Mouse (Mus musculus) liver, embryonic 16.5 days (tissue): ENCODE data around the gene Rtn2. TPM values are rescaled to one million over a fixed set of nuclear protein-coding genes. Genes with fewer than 3 reads are reported as not detected.
A peak's percentile ranks its signal among the peaks of the same experiment; 100 is the strongest.

Experiments
- ATAC-seq: fragments of 200-750 bp; cut with Nextera tagmentation; 2 replicates; pipeline ENCODE4 v1.8.0; 2017; ENCODE audit warnings: low read depth, mild to moderate bottlenecking, moderate number of reproducible peaks, moderate library complexity
- H3K27ac ChIP-seq: fragments of 300-500 bp; sonication (generic); 2 replicates; pipeline ENCODE4 v1.5.1; 2014; ENCODE audit warnings: mild to moderate bottlenecking, low read length
- H3K27me3 ChIP-seq: fragments of 300-500 bp; sonication (generic); 2 replicates; pipeline ENCODE4 v1.6.1; 2014; ENCODE audit warnings: low read depth, low read length, mixed read lengths; ENCODE audit not compliant: control insufficient read depth, insufficient read depth
- H3K36me3 ChIP-seq: fragments of 300-500 bp; sonication (generic); 2 replicates; pipeline ENCODE4 v1.6.1; 2014; ENCODE audit warnings: mild to moderate bottlenecking; ENCODE audit not compliant: control insufficient read depth, insufficient read depth
- H3K4me1 ChIP-seq: fragments of 300-500 bp; sonication (generic); 2 replicates; pipeline ENCODE4 v1.6.1; 2014; ENCODE audit warnings: low read depth, low read length, mixed read lengths; ENCODE audit not compliant: control insufficient read depth
- H3K4me2 ChIP-seq: fragments of 300-500 bp; sonication (generic); 2 replicates; pipeline ENCODE4 v1.6.1; 2014; ENCODE audit warnings: low read depth, low read length, mixed read lengths
- H3K4me3 ChIP-seq: fragments of 300-500 bp; sonication (generic); 2 replicates; pipeline ENCODE4 v1.5.1; 2014; ENCODE audit warnings: low read depth, mild to moderate bottlenecking, low read length
- H3K9ac ChIP-seq: fragments of 300-500 bp; sonication (generic); 2 replicates; pipeline ENCODE4 v1.6.1; 2014; ENCODE audit warnings: low read depth, low read length
- H3K9me3 ChIP-seq: fragments of 300-500 bp; sonication (generic); replicated peaks from 2 replicates; pipeline ENCODE4 v1.6.1; 2016; ENCODE audit warnings: low read length; ENCODE audit not compliant: control insufficient read depth
- WGBS: fragments of 180-500 bp; shearing (Covaris S2); extraction: QIAGEN DNeasy Blood & Tissue Kit; methylation state at CpG from one replicate; pipeline ENCODE4 v1.1.7; 2014; ENCODE audit not compliant: insufficient replicate concordance; 5-methylcytosine and 5-hydroxymethylcytosine counted together
- polyA plus RNA-seq: library from polyadenylated mRNA; unstranded; fragments of >200 nt; fragmentation: Nextera tagmentation; extraction: Ambion mirVana; gene quantifications from 2 replicates; pipeline ENCODE4 v1.2.1, GENCODE M21; 2015

Gene Rtn2
- polyA plus RNA-seq, 1 experiment from 2014 or later = 4.1 TPM

GRCm38 (mm10) chr7:19302264-19303045 lies 20.0 kb downstream of the Rtn2 start:
- no peaks in the 10 kb centered on the region; the same call in none of the 2 replicates for H3K4me1 ChIP-seq
- no peaks in the 10 kb centered on the region for H3K9me3 ChIP-seq
- H3K27me3 ChIP-seq = peaks cover 61% of the 10 kb centered on the region
- no peak overlapping the region for H3K27ac ChIP-seq
- H3K4me2 ChIP-seq = no peak overlapping the region
- ATAC-seq = no peak
- no peak overlapping the region for H3K4me3 ChIP-seq
- no peaks in the 10 kb centered on the region for H3K36me3 ChIP-seq
- H3K9ac ChIP-seq = no peak overlapping the region
- WGBS = 40% methylated on average over 13 of the region's 13 CpGs

DNA sequence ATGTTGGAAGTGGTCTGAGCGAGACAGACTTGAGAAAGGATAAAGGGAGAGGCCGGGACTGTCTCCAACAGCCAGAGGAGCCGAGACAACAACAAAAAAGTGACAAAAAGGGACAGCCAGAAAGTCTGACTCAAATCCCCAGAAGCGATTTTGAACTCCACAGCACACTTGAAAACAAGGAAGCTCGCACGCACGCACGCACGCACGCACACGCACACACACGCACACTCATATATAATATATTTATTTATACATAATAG lies 20.6 kb downstream of the Rtn2 start:
- no peaks in the 10 kb centered on the region for H3K9me3 ChIP-seq
- peaks cover 65% of the 10 kb centered on the region for H3K27me3 ChIP-seq
- no peaks in the 10 kb centered on the region for H3K36me3 ChIP-seq
- WGBS = 68% methylated on average over 12 of the region's 12 CpGs
- H3K4me2 ChIP-seq = no peak overlapping the region
- H3K9ac ChIP-seq = no peak overlapping the region
- H3K27ac ChIP-seq = no peak overlapping the region
- no peak overlapping the region for H3K4me3 ChIP-seq
- H3K4me1 ChIP-seq = peaks cover 4% of the 10 kb centered on the region
- no peak for ATAC-seq

- ATAC-seq = no peak
- 2% methylated on average over 16 of the region's 16 CpGs for WGBS
- Histone ChIP-seq H3K27ac (no peak overlapping the region), H3K9ac (no peak overlapping the region), H3K4me1 (peaks cover 10% of the 10 kb centered on the region), H3K27me3 (peaks cover 65% of the 10 kb centered on the region), H3K4me2 (no peak overlapping the region), H3K36me3 (no peaks in the 10 kb centered on the region), H3K9me3 (no peaks in the 10 kb centered on the region), H3K4me3 (no peak overlapping the region)
Measured at GRCm38 (mm10) chr7:19303770-19304169, 21.3 kb downstream of the Rtn2 start.

DNA sequence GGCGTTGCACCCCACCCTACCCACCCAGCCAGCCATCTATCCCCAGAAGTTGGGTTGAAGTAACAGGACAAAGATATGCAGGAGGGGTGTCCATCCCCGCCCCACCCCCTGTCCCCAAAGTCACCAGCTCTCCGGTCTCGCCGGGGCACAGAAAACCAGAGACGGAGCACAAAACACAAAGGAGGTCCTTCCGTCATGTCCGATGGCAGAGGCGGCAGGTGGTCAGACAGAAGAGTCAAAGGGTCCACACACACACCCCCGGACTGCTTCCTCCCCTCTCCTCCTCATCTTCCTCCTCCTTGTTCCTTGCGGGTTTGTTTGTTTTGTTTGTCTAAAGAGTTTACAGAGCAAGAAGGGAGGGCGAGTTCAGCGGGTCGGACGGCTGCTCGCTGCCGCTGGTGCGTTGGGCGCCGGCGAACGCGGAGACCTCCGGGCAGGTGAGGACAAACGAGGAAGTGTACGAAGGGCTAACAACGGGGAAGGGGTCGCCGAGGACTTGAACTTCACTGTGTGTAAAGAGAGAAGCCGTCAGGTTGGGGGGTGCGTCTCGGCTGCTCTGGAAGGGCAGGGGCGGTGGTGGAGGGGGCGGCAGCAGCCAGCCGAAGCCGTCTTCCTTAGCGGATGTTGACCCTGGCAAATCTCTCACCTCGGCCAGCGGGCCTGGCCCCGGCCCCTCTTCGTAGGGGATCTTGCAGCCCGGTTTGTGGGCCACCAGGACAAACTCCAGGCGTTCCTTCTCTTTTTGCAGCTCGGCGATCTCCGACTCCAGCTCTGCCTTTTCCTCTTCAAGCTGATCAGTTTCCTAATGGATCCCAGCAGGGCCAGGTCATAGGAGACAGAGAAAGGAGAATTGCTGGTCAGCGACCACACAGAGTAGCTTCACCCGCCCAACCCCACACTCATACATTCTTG lies 22.3 kb downstream of the Rtn2 start:
- ATAC-seq = no peak
- Histone ChIP-seq H3K9me3 (no peaks in the 10 kb centered on the region), H3K4me2 (peak overlapping the region; percentile 42), H3K27ac (no peak overlapping the region), H3K27me3 (peaks cover 68% of the 10 kb centered on the region), H3K4me1 (peaks cover 19% of the 10 kb centered on the region), H3K9ac (0 out of 2 replicates have a peak overlapping the region, but pooled peaks have one; percentile 18), H3K4me3 (peak overlapping the region; percentile 32), H3K36me3 (no peaks in the 10 kb centered on the region)
- WGBS = 1% methylated on average over 48 of the region's 48 CpGs

GRCm38 (mm10) chr7:19305413-19305735 lies 22.9 kb downstream of the Rtn2 start:
- Histone ChIP-seq H3K27ac (no peak overlapping the region), H3K27me3 (peaks cover 68% of the 10 kb centered on the region), H3K9ac (no peak overlapping the region), H3K9me3 (no peaks in the 10 kb centered on the region), H3K4me1 (peaks cover 21% of the 10 kb centered on the region), H3K4me3 (no peak overlapping the region), H3K36me3 (no peaks in the 10 kb centered on the region), H3K4me2 (no peak overlapping the region)
- 10% methylated on average over 6 of the region's 6 CpGs for WGBS
- no peak for ATAC-seq

DNA sequence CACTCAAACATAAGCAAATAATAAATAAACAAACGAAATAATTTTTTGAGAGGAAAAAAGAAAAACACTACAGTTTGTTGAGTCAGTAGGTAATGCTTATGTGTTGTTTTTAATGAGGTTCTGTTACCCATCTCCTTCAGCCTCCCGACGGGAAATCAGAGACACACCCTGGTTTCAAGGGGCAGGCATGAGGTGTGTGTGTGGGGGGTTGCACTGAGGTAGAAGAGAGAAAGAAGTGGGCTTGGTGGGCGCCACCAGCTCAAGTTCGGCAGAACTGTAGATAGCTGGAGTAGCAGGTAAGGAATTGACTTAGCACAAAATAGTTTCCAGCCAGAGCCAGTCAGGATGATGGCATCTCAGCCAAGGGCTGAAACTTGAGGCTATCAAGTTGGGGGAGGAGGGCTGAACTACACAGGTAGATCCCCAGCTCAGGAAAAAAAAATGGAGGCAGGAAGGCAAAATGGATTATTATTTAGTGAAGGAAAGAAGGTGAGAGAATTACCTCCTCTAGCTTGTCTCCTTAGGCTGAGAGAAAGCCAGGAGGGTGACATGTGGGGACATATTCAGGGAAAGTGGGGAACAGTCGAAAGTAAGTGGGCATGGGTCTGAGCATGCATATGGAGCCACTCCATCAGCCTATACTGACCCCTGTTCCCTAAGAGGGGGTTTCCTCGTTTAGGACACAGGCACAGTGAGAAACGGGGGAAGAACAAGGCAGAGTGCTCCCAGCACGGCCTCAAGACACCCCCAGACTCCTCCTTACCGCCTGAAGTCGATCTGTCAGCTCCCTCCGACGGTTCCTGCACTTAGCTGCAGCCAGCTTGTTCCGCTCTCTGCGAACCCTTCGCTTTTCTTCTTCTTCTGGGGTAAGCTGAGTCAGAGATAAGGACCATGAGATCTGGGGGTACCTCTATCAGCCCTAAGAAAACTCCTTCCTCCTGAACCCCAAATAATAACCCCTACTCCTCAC lies 23.7 kb downstream of the Rtn2 start:
- Histone ChIP-seq H3K27me3 (peaks cover 68% of the 10 kb centered on the region), H3K4me1 (peaks cover 24% of the 10 kb centered on the region)
- 38% methylated on average over 16 of the region's 16 CpGs for WGBS

DNA sequence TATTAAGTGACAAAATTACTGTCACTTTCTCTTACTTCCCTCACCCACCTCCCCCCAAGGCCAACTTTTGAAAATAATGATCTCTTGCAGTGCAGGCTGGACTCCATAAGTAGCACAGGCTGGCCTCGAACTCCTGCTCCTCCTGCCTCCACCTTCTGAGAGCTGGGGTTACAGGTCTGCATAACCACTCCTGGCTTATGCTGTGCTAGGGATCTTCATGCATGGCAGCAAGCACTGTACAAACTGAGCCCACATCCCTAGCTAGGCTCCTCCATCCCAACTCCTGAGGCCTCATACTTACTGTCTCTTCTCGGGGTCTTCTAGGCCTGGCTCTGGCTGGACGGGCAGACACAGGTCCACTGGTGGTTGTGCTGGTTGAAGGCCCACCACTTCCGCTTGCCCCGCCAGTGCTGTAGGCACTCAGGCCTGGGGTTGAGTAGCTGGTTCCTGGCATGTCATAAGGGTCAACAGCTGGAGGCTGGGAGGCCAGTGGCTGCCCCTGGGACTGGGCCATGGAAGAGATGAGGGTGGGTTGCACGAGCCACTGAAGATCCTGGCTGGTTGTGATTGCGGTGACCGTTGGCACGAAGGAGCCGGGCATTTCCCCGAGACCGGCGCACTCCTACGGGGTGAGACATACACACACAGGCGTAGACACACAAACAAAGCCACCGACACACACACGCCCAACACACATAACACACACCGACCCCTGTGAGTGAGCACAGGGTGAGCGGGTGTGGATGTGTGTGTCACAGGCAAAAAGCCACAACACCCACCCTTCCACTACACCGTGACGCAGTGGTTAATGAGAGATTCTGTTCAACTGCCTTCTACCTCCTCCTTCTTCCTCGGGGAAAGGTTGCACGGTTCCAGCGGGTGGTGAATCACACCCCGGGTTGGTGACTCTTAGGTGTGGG lies 24.7 kb downstream of the Rtn2 start:
- peaks cover 62% of the 10 kb centered on the region for H3K27me3 ChIP-seq
- H3K36me3 ChIP-seq = no peaks in the 10 kb centered on the region
- no peaks in the 10 kb centered on the region for H3K9me3 ChIP-seq
- no peak overlapping the region for H3K4me3 ChIP-seq
- no peak for ATAC-seq
- H3K9ac ChIP-seq = no peak overlapping the region
- H3K27ac ChIP-seq = no peak overlapping the region
- H3K4me1 ChIP-seq = peaks cover 24% of the 10 kb centered on the region
- no peak overlapping the region for H3K4me2 ChIP-seq
- WGBS = 58% methylated on average over 25 of the region's 25 CpGs

More for the DNA sequence above, 23.7 kb downstream of the Rtn2 start:
- Histone ChIP-seq H3K4me3 (no peak overlapping the region), H3K9me3 (no peaks in the 10 kb centered on the region), H3K27ac (no peak overlapping the region), H3K9ac (no peak overlapping the region), H3K36me3 (no peaks in the 10 kb centered on the region), H3K4me2 (no peak overlapping the region)
- no peak for ATAC-seq
